Mouse (Mus musculus) cerebellum, postnatal 25 days (tissue): ENCODE results near the gene Cd83.
A peak's percentile ranks its signal among the peaks of the same experiment; 100 is the strongest.

Experiments used
- DNase-seq, 2 experiments: peaks; one replicate each; pipeline ENCODE4 v3.0.0; 2021; ENCODE audit warnings: mixed read lengths in 2 of 2

The Cd83 gene

DNA sequence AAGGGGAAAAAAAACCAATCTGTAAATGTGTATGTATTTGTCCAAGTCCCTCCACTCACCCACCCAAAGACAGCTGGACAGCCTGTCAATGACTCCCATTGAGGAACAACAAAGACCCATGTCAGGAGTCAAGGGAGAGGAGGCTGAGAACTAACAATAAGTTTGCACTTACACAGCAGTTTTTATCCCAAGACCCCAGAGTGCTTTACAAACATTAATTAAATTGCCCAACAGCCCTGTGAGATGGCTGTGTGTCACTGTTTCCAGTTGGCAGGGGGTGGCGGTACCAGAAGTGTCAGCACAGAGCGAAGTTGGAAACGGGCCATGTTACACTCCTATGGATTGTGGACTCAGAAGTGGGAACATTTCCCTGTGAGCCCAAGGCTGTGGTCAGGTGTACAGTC lies 22.7 kb downstream of the Cd83 start:
- DNase-seq: peak in 1 of 2 experiments; percentile 39

DNA sequence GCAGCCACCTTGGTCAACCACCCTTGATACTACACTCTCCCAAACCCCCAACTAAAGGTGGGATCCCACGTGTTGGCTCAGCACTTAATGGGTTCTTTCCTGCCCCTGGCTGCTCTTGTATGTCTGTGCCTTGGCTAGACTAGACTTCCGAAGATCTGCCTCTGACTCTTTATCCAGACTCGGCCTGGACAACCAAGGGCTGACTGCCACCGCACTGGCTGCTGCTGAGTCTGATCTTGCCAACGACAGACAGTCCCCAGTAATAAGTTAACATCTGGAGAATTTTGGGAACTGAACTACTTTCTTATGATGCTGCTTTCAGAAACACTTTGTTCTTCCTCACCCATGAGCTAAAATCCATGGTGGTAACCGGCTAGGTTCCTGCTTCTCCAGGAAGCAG lies 26.0 kb downstream of the Cd83 start:
- no peak for DNase-seq

DNA sequence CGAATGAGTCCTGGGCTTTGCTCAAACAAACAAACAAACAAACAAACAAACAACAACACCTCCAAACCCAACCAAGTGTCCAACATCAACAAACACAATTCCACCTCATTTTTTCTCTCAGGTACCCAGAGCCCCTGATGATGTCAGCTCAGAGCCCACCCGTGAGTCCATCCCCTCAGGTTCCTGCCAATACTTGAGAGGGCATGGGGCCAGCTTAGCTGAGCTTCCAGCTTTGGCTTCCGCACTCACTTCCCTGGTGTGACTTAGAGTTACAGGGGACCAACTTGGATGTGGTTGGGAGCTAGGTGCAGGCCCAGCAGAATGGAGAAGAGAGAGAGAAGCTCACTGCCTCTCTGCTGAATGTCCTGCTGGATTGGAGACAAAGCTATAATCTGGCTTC lies 27.3 kb downstream of the Cd83 start:
- no peak for DNase-seq

DNA sequence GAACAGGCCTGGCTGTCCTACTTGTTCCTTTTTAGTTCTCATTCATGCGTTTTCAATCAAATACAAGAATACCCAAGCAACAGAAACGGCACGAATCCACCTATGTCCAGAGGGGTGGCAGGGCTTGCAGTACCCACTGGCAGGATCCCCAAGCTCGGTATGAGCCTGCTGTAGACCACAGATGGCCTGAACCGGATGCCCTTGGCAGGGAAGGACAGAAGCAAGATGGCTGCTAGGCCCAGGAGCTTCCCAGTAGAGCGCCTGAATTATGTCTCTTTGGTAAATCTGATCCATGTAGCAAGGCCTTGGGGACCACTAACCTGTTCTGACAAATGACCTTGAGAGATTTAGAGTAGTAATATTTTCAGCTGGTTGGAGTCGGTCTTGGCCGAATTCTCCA lies 28.9 kb downstream of the Cd83 start:
- DNase-seq: peak; percentile 65 to 73

DNA sequence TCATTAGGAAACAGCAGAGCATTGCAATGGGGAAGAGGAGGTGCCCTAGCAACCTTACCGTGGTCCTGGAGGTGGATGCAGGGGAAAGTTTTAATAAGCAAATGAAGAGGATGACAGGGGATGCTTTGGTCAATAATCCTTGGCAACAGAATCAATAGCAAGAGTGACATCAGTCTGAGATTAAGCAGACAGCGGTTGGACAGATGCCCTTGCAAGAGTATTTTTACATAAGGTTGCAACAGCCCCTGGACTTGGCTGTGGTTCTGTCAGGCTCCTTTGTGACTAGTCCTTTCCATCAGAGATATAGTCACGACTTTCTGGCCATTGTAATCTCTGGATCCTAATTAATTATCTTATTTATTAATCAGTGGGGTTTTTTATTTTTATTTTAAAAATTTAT lies 32.9 kb downstream of the Cd83 start:
- DNase-seq: no peak

DNA sequence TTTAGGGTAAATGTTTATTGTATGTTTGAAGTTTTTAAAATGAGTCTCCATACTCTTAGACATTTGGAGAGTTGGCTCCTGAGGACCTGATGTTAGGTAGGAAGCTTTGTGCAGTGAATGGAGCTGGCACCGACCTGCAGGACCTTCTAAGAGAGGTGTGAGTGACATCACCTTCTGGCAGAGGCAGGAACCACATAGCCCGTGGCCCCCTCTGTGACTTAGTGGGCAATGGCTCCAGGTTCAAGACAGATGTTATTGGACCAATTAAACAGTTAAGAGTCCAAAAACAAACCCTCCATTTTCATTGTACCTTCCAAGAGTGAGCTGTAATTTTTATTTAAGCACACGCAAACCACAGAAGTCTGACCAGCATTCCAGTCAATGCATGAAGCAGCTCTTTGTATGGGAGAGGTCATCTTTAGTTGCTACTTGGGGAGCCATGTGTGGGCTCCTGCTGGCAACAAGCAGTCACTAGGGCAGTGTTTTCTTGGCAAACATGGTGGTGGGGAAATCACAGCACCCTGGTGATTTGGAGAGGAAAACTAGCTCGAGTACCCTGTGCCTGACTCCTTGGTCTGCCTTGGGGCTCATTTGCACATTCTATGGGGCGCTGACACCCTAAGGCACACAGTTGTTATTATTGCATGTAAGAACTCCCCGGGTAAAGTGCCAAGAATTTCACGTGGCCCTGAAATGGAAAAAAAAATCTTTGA lies 33.9 kb downstream of the Cd83 start:
- no peak for DNase-seq

DNA sequence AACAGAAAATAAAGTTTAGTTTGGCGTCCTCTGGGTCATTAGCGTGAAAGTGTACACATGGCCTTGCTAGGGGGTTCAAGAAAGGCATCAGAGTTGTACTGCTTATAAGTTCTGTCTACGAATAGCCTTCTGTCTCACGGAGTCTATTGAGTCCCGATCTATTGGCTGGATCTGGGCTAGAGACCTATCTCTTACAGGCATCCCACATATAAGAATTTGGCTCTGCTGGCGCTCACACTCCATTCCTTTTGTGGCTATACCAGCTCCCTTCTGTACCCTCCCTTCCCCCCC lies 34.4 kb downstream of the Cd83 start:
- no peak for DNase-seq

DNA sequence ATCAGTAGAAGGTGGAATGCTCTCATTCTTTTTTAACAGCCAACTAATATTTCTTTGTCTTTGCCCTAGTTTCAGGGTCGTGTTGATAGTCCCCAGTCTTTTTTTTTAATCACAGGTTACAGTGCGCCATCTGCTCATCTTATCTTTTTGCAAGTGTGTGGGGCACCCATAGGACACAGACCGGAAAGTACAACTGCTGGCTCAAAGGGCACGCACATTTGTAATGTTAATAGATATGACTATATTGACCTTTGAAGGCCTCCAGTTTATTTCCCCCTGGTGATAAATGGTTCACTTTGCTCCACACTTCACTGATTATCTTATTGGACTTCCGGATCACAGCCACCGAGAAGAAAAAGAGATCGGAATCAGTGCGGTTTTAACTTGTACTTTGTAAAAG lies 35.5 kb downstream of the Cd83 start:
- no peak for DNase-seq

DNA sequence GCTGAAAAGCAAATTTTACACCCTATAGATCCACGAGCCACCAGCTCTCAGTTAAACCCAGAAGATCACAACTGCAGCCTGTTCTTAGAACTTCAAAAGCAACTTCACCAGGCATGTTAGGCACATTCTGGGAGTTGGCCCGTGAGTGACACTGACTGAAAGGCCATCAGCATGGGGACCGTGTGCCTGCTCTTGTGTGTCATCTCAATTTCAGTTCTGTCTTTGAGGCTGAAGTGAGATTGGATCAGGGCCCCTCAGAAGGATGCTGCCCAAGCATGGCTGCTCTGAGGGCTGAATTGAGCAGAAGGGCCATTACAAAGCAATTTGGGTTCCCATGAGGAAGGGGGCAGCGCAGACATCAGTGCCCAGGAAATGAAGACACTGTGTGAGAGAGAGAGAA lies 37.7 kb downstream of the Cd83 start:
- DNase-seq: no peak

DNA sequence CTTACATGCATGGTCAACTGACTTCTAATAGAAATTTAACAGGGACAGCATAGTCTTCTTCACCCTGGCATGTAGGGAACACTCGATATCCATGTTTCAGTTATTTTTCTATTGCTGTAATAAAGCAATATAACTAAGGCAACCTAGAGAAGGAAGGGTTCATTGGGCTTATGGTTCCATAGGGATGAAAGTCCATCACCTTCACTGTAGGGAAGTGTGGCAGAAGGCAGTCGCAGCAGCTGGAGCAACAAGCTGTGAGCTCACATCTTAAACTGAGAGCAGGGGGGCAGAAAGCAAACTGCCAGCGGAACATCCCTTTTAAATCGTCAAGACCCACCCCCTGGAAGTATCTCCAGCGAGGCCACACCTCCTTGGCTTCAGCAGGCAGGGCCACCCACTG lies 44.1 kb downstream of the Cd83 start:
- no peak for DNase-seq

DNA sequence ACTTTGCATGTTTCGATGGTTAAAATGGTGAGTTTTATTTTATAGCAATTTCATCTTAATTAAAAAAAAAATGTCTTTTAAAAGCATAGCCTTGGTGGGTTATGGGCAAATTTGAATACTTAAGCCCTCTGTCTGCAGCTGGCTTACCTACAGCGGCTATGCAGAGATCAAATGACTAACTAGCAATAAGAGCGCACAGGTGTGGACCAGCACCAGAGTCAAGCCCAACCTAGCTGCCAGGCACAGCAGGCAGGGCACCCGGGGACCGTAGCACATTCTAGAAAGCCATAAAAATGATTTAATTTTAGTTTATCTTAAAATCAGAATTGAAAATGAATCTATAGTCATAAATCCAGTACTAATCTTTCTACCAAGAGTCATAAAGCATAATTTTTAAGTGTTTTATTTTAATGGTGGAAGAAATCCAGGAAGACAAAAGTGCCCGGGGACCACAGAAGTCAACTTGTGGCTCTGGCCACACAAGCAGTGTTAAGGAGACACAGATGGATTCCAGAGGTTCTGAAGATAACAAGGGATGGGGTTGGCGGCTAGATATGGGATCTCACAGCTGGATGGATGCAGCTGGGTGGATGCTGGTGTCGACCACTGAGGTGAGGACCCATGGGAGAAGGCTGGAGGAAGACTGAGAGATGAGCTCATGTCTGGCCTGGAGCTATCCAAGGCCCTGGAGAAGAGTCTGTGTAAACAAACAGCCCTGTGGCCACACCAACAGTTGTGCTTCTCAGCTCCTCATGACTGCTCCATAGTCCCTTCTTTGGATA lies 46.5 kb downstream of the Cd83 start:
- no peak for DNase-seq

DNA sequence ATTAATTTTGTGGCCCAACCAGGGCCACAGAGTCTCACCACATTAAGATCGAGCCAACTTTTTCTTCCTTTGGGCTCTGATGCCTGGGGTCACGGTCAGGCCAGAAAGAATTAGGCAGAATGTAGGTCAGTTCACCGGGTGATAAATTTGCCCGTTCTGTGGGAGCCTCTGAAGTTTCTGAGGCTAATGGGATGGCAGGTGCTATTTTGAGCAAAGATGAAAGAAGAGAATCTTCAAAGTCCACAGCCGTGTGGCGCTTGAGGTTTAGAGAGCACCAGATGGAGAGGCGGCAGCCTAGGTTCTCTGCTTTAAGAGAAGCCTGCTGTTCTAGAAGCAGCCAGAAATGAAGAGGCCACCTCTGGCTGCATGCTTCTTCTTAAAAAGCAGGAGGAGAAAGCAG lies 48.2 kb downstream of the Cd83 start:
- no peak for DNase-seq

DNA sequence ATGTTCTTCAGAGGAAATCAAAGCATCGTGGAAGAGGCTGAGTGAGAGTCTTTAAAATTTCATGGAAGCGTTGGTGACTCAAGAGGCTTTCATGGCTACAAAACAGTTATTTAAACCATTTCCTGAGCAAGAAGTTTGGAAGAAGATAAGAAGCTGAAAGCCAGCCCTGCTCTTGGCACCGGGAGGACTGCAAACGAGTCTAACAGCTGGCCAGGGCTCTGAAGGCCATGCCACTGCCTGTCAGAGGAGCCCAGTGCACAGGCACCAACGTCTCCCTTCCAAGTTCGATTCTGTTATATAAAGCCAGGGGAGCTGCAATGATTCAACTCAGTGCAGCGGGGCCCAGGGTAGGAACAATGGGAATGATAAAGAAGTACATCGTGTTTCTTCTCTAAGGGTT lies 51.8 kb downstream of the Cd83 start:
- DNase-seq: no peak

DNA sequence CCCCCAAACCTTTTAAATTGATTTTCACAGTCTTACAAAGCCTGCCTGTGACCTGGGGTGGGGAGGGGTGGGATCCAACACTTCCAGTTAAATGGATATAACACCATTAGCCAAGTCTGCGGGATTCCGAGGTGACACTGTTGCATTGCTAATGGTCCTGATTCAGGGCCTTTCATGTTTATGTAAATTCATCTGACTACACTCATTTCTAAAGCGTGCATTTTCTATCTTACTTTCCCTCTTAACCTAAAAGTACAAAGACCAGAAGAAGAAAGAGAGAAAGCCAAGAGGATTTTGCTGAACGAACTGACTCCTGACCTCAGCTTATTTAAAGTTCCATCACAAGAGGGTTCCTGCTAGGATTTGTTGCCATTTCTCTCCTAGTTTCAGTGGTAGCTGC lies 53.2 kb downstream of the Cd83 start:
- DNase-seq: no peak

DNA sequence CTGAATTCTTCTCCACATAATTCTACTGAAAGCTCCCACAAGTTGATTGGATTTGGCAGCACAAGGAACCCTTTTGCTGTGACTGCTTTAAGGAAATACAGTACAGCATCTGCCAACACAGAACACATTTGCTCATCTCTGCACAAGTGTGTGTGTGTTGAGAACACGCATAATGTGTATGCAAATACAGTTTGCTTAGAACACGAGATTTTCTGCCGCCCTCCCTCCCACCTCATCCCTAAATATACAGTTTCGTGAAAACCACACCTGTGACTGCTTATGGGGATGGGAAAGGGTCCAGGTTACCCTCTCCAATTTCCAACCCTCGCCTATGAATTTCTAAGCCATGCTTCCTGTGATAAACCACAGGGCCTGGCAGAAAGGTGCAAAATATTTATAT lies 60.6 kb downstream of the Cd83 start:
- DNase-seq: no peak

DNA sequence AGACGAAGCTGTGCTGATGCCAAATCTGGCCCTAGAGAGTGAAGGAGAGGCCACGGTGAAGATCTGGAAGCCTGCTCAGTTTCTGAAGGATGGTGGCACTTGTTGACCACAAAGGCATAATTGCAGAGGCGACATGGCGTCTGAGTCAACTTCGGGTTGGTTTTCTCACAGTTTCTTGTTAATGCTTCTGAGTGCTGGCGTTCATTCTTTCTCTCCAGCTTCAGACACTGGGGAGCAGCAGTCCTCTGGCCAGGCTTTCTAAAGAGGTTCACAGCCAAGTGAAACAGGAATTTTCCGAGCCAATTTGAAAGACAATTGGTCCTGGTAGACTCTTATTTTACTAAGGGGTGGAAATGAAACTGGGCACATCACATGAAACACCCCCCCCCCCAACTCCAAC lies 62.6 kb downstream of the Cd83 start:
- DNase-seq: no peak

DNA sequence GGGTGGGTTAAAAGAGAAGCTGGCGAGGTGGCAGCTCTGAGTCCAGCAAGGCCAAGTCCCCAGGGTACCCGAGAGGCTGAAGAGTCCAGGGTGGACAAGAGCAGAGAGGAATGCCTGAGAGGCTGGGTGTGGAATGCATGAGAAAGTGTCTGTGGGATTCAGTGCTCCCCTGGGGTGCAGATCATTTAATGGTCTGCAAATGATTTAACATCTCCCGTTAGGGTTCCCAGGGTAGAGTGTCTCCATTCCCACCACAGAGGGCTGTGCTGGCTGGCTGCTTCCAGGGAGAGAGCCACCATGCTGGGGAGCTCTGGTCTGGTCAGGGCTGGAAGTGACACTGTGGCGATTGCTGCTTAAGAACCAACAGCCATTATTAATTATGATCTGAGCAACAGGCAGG lies 65.2 kb downstream of the Cd83 start:
- no peak for DNase-seq

DNA sequence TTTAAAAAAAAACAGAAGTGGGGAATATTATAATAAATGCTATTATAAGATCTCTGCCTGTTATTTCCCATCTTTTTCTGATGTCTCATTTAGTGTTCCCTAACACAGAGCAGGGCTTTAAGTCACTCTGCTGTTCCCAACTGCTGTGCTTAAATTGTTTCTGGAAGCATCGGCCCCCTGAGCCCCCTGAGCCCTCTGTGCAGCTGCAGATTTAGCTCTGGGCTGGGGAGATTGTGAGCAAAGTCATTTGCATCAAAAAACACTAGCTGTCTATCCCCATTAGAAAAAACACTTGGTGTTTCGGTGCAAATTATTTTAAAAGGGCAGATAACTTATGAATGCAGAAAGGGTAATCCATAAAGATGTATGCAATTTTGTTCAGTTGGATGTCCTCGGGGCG lies 66.5 kb downstream of the Cd83 start:
- no peak for DNase-seq
